Mouse (Mus musculus) hindbrain, embryonic 13.5 days (tissue): Measurements from ENCODE around the gene Mpzl2. TPM values are rescaled to one million over a fixed set of nuclear protein-coding genes. Genes with fewer than 3 reads are reported as not detected.

Experiments
- ATAC-seq: fragments of 200-750 bp; cut with Nextera tagmentation; 2 replicates; pipeline ENCODE4 v1.8.0; 2017; ENCODE audit warnings: moderate TSS enrichment; ENCODE audit not compliant: low FRiP score
- H3K27ac ChIP-seq: fragments of 300-500 bp; sonication (generic); 2 replicates; pipeline ENCODE4 v1.5.1; 2015; ENCODE audit warnings: inconsistent platforms, mild to moderate bottlenecking, moderate library complexity
- H3K27me3 ChIP-seq: fragments of 300-500 bp; sonication (generic); 2 replicates; pipeline ENCODE4 v1.6.1; 2015; ENCODE audit warnings: mild to moderate bottlenecking, inconsistent platforms
- H3K36me3 ChIP-seq: fragments of 300-500 bp; sonication (generic); 2 replicates; pipeline ENCODE4 v1.6.1; 2015; ENCODE audit warnings: mild to moderate bottlenecking, inconsistent platforms
- H3K4me1 ChIP-seq: fragments of 300-500 bp; sonication (generic); replicated peaks from 2 replicates; pipeline ENCODE4 v1.6.1; 2015; ENCODE audit warnings: inconsistent platforms
- H3K4me2 ChIP-seq: fragments of 300-500 bp; sonication (generic); 2 replicates; pipeline ENCODE4 v1.6.1; 2015; ENCODE audit warnings: inconsistent platforms, mild to moderate bottlenecking, moderate library complexity
- H3K4me3 ChIP-seq: fragments of 300-500 bp; sonication (generic); 2 replicates; pipeline ENCODE4 v1.5.1; 2015; ENCODE audit warnings: mild to moderate bottlenecking, inconsistent platforms
- H3K9ac ChIP-seq: fragments of 300-500 bp; sonication (generic); 2 replicates; pipeline ENCODE4 v1.6.1; 2015; ENCODE audit warnings: mild to moderate bottlenecking, inconsistent platforms
- H3K9me3 ChIP-seq: fragments of 300-500 bp; sonication (generic); 2 replicates; pipeline ENCODE4 v1.6.1; 2016; ENCODE audit warnings: inconsistent platforms
- WGBS: fragments of 180-500 bp; shearing (Covaris S2); methylation state at CpG from one replicate; pipeline ENCODE4 v1.1.7; 2015; 5-methylcytosine and 5-hydroxymethylcytosine counted together
- polyA plus RNA-seq: library from polyadenylated mRNA; unstranded; fragments of >200 nt; fragmentation: Nextera tagmentation; extraction: Ambion mirVana; gene quantifications from 2 replicates; pipeline ENCODE4 v1.2.1, GENCODE M21; 2015

The Mpzl2 gene
- polyA plus RNA-seq, 1 experiment from 2014 or later: 0.35 TPM

DNA sequence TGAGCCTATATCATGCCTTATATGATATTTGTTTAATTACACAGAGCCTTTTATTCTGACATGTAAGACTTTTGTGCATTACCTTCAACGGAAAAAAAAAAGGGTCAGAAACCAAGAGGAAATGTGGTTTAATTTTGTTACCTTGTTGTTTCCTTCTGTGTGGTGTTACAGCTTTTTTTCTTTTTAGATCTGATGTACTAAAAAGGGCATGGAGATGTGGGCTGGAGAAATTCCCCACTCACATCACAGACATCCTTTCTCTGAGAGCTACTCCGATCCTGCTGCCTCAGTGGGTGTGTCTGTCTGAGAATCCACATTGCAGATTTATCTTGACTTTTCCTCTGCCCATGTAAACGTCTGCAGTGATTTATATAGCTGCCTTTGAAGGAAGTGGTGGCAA lies 23.1 kb downstream of the Mpzl2 start:
- 78% methylated on average over 3 of the region's 3 CpGs for WGBS
- ATAC-seq: no peak
- Histone ChIP-seq H3K9ac (no peak overlapping the region), H3K27me3 (peaks cover 28% of the 10 kb centered on the region), H3K36me3 (no peaks in the 10 kb centered on the region), H3K4me3 (no peak overlapping the region), H3K27ac (no peak overlapping the region), H3K9me3 (no peaks in the 10 kb centered on the region), H3K4me2 (no peak overlapping the region), H3K4me1 (no peaks in the 10 kb centered on the region)

DNA sequence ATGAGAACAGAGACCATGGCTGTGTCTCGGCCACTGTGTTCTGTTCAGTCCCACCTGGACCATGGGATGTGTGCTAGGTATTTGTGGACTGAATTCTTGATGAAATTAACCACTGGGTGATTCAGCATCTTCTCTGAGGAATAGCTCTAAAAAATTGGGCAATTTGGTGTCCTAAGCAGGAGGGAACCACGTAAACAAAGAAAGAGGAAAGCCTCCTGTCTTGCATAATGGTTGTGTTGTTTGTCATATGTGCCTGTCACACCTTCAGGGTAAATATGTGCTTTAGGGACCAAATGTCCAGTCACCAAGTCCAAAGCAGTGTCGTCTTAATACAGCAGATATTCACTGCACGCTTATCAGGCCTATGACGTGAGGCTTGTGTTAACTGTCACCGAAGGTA lies 24.8 kb downstream of the Mpzl2 start:
- H3K4me2 ChIP-seq: no peak overlapping the region
- no peak overlapping the region for H3K9ac ChIP-seq
- H3K27ac ChIP-seq: no peak overlapping the region
- no peak overlapping the region for H3K4me3 ChIP-seq
- WGBS: 91% methylated on average over 6 of the region's 6 CpGs
- H3K27me3 ChIP-seq: peaks cover 11% of the 10 kb centered on the region
- H3K36me3 ChIP-seq: no peaks in the 10 kb centered on the region
- no peak for ATAC-seq
- no peaks in the 10 kb centered on the region for H3K9me3 ChIP-seq
- H3K4me1 ChIP-seq: no peaks in the 10 kb centered on the region

DNA sequence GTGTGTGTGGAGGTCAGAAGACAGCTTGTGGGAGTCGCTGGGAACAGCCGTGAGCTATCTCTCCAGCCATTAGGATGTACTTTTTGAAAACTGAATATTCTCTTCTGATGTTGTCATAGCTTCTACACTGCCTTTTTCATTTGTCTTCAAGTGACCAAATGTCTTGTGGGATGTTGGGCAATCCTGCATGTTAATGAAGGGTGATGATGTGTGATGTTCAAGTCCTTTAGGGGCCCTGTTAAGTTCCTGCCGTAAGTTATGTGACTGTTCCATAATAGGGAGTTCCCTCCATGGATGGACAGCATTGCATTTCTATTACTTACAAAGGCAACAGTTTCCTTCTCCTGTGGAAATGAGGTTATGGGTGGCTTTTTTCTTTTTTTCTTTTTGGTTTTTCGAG lies 27.1 kb downstream of the Mpzl2 start:
- Histone ChIP-seq H3K27ac (no peak overlapping the region), H3K9me3 (no peaks in the 10 kb centered on the region), H3K4me2 (no peak overlapping the region), H3K36me3 (no peaks in the 10 kb centered on the region), H3K9ac (no peak overlapping the region), H3K27me3 (no peaks in the 10 kb centered on the region), H3K4me1 (no peaks in the 10 kb centered on the region), H3K4me3 (no peak overlapping the region)
- 83% methylated on average over 4 of the region's 4 CpGs for WGBS
- no peak for ATAC-seq

DNA sequence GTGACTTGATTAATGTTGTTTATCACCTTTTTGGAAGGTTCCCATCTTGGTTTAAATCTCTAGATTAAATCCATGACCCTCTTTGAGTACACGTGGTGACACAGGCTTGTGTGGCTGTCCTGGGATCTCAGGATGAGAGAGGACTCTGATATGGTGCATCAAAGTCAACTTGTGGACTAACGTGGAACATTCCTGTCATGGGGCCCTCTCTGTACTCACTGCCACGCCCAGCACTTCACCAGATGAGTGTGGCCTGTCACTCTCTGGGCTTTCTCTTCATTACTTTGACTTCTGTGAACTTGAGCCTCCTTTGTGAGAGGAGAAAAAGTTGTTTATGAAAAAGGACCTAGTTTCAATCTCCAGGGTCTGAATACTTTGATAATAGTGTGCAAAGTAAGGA lies 32.2 kb downstream of the Mpzl2 start:
- 63% methylated on average over 3 of the region's 3 CpGs for WGBS
- no peak for ATAC-seq

DNA sequence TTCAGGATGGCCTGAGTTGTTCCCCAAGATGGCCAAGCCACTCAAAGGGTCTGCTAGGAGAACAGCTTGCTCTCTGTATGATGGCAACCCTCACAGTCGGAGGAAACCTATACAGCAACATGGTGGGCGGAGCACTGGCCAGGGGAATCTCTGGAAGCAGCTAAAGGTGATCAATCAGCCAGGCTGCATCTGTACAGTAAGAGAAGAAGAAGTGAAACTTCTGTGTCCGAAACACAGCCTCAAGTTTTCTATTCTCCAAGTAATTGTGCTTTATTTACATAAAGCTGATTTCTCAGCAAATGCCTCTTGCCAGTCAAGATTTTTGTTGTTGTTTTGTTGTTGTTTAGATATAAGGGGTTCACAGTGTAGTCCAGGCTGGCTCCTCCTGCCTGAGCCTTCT lies 38.3 kb downstream of the Mpzl2 start:
- Histone ChIP-seq H3K4me3 (no peak overlapping the region), H3K9ac (no peak overlapping the region), H3K4me2 (no peak overlapping the region), H3K4me1 (no peaks in the 10 kb centered on the region), H3K9me3 (no peaks in the 10 kb centered on the region), H3K36me3 (no peaks in the 10 kb centered on the region), H3K27ac (no peak overlapping the region), H3K27me3 (0 out of 2 replicates have a peak, but pooled peaks cover 7% of the 10 kb centered on the region)
- 76% methylated on average over 3 of the region's 3 CpGs for WGBS
- no peak for ATAC-seq

More for the DNA sequence above, 32.2 kb downstream of the Mpzl2 start:
- H3K4me3 ChIP-seq: no peak overlapping the region
- no peak overlapping the region for H3K27ac ChIP-seq
- no peak overlapping the region for H3K4me2 ChIP-seq
- H3K9ac ChIP-seq: no peak overlapping the region
- H3K36me3 ChIP-seq: no peaks in the 10 kb centered on the region
- H3K4me1 ChIP-seq: no peaks in the 10 kb centered on the region
- no peaks in the 10 kb centered on the region for H3K9me3 ChIP-seq
- H3K27me3 ChIP-seq: 0 out of 2 replicates have a peak, but pooled peaks cover 5% of the 10 kb centered on the region

DNA sequence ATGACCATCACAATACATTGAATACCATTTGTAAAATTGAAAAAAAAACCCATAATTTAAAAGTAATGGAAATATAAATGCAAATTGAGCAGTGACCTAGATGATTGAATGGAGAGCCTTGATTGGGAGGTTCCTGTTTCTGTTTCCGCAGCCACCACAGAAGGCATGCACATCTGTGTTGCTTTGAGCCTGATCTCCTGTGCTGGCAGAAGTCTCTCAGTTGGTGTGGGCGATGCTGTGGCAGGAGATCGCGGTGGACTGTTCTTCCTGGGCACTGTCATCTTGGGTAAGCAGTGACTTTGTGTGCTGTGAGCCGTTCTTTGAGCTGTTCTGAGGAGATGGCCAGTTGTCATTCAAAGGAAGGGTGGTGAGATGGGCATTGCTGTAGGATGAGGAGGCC lies 39.4 kb downstream of the Mpzl2 start, which contains the start of gene Jaml:
TSS of gene Jaml (plus strand) at position 173 of the 400 bp plus-strand sequence.
- 90% methylated on average over 5 of the region's 5 CpGs for whole genome bisulfite sequencing
- H3K4me3 ChIP-seq: no peak within 1 kb of the TSS
- H3K9me3 ChIP-seq: no peaks in the 10 kb centered on the region
- H3K9ac ChIP-seq: no peak within 1 kb of the TSS
- no peaks in the 10 kb centered on the region for H3K4me1 ChIP-seq
- H3K4me2 ChIP-seq: no peak within 1 kb of the TSS
- H3K36me3 ChIP-seq: no peaks in the 10 kb centered on the region
- ATAC-seq: no peak
- H3K27me3 ChIP-seq: 0 out of 2 replicates have a peak, but pooled peaks cover 3% of the 10 kb centered on the region
- H3K27ac ChIP-seq: no peak within 1 kb of the TSS

DNA sequence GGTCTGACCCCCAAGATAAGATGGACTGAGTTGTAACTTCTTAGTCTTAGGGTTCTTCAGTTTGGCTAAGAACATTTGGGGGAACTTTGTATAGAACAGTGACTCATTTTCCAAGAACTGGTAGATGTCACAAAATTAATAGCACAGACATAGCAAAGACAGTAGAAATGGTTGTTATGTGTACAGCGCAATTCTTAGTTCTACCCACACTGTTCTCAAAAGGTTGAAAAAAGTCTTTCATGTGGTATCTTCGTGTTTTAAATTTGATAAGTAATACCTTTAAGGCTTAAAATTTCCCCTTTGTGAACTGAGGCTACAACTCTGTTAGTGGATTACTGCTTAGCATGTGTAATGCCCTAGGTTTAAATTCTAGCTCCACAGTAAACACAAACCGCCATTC lies 43.5 kb downstream of the Mpzl2 start:
- Histone ChIP-seq H3K9me3 (no peaks in the 10 kb centered on the region), H3K4me1 (no peaks in the 10 kb centered on the region), H3K36me3 (no peaks in the 10 kb centered on the region), H3K4me2 (no peak overlapping the region), H3K4me3 (no peak overlapping the region), H3K9ac (no peak overlapping the region), H3K27ac (no peak overlapping the region), H3K27me3 (0 out of 2 replicates have a peak, but pooled peaks cover 8% of the 10 kb centered on the region)
- no peak for ATAC-seq
- 88% methylated on average over 3 of the region's 3 CpGs for WGBS

DNA sequence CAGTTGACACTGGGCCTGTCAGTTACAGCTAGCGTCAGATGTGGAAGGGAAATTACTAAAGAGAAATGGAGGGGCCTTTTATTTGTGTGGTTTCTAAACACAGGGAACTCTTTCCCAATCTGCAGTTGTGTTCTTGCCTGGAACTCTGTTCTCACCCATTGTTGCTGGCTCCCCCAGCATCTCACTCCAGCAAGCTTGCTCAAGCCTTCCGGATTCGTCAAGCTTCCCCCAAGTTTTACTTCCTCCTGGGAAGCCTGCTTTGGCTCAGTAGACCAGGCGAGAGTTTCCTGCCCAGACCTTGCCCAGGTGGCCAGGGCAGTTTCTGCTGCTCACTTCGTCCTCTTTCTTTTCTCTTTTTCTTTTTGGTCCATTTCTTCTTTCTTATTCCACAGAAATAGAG lies 45.0 kb downstream of the Mpzl2 start:
- H3K27ac ChIP-seq: no peak overlapping the region

DNA sequence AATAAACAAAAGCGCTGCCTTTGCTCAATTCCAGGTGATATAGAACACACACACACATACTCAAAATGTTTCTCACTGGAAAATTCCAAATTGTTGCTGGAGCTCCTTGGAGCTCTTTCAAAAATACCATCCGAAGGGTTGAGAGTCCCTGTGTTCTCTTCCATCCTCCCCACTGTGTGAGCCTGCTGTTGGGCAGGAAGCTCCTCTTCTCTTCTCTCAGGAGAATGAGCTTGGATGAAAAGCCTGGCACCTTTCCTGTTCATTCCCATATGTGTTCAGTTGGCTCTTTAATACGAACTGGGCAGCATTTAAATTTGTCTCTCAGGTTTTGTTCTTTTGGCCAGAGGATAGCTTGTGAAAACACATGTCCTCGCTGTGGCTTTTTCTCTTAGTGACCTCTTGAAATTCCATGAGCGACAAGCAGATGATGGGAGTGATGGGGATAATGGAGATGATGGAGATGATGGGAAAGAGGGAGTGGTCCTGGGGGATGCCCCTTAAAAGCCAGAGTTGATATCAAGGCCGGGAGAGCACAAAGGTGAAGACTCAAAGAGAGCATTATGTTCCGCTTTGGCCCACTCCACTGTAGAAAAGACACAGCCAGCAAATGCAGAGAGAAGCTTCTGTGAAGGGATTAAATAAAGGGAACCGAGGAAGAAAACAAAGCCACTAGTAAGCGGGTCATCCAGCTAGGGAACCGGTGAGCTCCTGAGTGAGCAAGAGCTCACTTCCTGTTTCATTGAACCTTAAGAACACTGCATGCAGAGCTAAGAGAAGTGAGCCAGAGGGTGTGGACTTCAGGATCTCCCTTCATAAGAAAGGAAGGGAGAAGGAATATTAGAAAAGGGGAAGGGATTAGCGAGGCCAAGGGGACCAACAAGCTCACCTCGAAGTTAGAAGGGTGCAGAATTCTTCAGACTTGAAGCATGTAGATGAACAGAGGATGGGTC lies 46.4 kb downstream of the Mpzl2 start:
- Histone ChIP-seq H3K9ac (no peak overlapping the region), H3K27me3 (0 out of 2 replicates have a peak, but pooled peaks cover 8% of the 10 kb centered on the region), H3K4me2 (no peak overlapping the region), H3K9me3 (no peaks in the 10 kb centered on the region), H3K4me1 (no peaks in the 10 kb centered on the region), H3K27ac (no peak overlapping the region), H3K4me3 (no peak overlapping the region), H3K36me3 (no peaks in the 10 kb centered on the region)
- ATAC-seq: no peak
- WGBS: 81% methylated on average over 12 of the region's 12 CpGs

More for the DNA sequence above, 45.0 kb downstream of the Mpzl2 start:
- ATAC-seq: no peak
- 76% methylated on average over 5 of the region's 5 CpGs for WGBS
- Histone ChIP-seq H3K9ac (no peak overlapping the region), H3K4me2 (no peak overlapping the region), H3K36me3 (no peaks in the 10 kb centered on the region), H3K27me3 (0 out of 2 replicates have a peak, but pooled peaks cover 8% of the 10 kb centered on the region), H3K4me1 (no peaks in the 10 kb centered on the region), H3K9me3 (no peaks in the 10 kb centered on the region), H3K4me3 (no peak overlapping the region)

DNA sequence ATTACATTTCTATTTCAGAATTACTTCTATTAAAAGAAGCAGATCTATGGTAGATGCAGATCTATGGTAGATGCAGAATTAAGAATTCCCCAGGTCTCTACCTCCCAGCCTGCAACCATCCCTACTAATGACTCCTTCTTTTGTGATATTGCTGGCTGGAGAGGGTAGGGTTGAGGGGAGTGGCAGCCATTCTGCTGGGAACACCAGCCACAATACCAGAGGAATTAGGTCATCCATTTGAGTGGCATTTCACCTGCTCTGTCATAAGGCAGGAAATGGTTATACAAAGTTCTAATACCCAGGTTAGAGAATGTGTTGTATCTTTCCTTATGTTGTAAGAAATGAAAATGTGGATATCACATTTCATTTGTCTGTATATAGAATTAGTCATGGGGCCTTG lies 48.4 kb downstream of the Mpzl2 start:
- Histone ChIP-seq H3K4me1 (no peaks in the 10 kb centered on the region), H3K9ac (no peak overlapping the region), H3K4me3 (no peak overlapping the region), H3K27me3 (0 out of 2 replicates have a peak, but pooled peaks cover 10% of the 10 kb centered on the region), H3K4me2 (no peak overlapping the region), H3K36me3 (no peaks in the 10 kb centered on the region), H3K27ac (no peak overlapping the region), H3K9me3 (no peaks in the 10 kb centered on the region)
- no peak for ATAC-seq

DNA sequence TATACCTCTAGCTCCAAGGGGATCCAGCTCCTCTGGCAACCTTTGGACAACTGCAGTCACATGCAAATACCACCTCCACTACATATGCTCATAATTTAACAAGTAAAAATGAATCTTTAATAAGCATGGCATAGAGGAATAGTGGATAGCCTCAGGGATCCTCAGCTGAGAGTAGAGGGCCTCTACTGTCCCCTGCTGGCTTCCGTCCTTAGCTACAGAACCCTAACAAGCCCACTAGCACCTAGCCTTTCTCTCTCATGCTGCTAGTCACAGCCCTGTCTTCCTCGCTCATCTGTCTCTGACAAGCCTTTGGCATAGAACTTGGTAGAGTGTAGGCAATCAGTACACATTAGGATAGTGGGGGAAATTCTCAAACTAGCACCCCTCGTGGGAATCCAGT lies 51.2 kb downstream of the Mpzl2 start:
- 0 out of 2 replicates have a peak, but pooled peaks cover 11% of the 10 kb centered on the region for H3K27me3 ChIP-seq
- no peak overlapping the region for H3K9ac ChIP-seq
- H3K27ac ChIP-seq: no peak overlapping the region
- 57% methylated on average over 3 of the region's 3 CpGs for WGBS
- no peak for ATAC-seq
- H3K4me2 ChIP-seq: no peak overlapping the region
- H3K36me3 ChIP-seq: no peaks in the 10 kb centered on the region
- H3K4me1 ChIP-seq: no peaks in the 10 kb centered on the region
- no peaks in the 10 kb centered on the region for H3K9me3 ChIP-seq
- H3K4me3 ChIP-seq: no peak overlapping the region

DNA sequence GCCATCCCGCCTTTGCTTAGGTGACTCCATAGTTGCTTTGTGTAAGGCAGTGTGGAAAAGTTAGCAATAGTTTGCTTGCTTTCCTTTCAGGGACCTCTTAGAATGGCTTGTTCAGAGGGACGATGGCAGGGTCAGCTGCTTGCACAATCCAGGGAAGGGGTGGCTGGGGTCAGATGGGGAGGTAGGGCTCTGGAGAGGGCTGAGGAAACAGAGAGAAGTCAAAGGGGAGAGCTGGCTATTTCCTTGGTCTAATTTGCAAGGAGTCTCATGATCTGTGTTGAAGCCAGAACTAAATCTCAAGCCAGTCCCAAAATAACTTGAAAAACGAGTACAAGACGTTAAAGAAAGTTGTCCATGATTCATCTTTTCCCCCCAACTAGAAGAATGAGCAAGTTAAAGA lies 53.0 kb downstream of the Mpzl2 start:
- no peaks in the 10 kb centered on the region for H3K4me1 ChIP-seq
- WGBS: 68% methylated on average over 4 of the region's 4 CpGs
- no peak overlapping the region for H3K4me2 ChIP-seq
- H3K4me3 ChIP-seq: no peak overlapping the region
- no peak overlapping the region for H3K27ac ChIP-seq
- ATAC-seq: no peak
- H3K9ac ChIP-seq: no peak overlapping the region
- H3K36me3 ChIP-seq: no peaks in the 10 kb centered on the region
- 0 out of 2 replicates have a peak, but pooled peaks cover 16% of the 10 kb centered on the region for H3K27me3 ChIP-seq
- H3K9me3 ChIP-seq: no peaks in the 10 kb centered on the region
